Mouse (Mus musculus): ENCODE measurements around the gene Ppil2.

The Ppil2 gene

GRCm38 (mm10) chr16:17040716-17041115, 70.3 kb downstream of the Ppil2 start:
- no peak for DNase-seq (ENCODE audit: extremely low read depth, low read depth)
